Mouse (Mus musculus) cerebellum, adult 18-20 months (tissue): ENCODE results near the gene Tyw1.

Experiments used
- DNase-seq, 2 experiments: peaks; one replicate each; pipeline ENCODE4 v3.0.0; 2021

Gene Tyw1

GRCm38 (mm10) chr5:130264433-130265005 is 9.1 kb downstream of the Tyw1 start:
- no peak for DNase-seq

- peak; percentile 28 to 47 for DNase-seq
These were observed 11.2 kb downstream of the Tyw1 start for GRCm38 (mm10) chr5:130266651-130267050.

- DNase-seq: peak; percentile 40 to 49
These were observed 11.9 kb downstream of the Tyw1 start for GRCm38 (mm10) chr5:130267316-130267715.

- no peak for DNase-seq
These were observed 13.6 kb downstream of the Tyw1 start for GRCm38 (mm10) chr5:130268976-130269375.

GRCm38 (mm10) chr5:130272344-130272743 is 16.9 kb downstream of the Tyw1 start:
- no peak for DNase-seq

GRCm38 (mm10) chr5:130273046-130273445 is 17.6 kb downstream of the Tyw1 start:
- DNase-seq: no peak

GRCm38 (mm10) chr5:130275509-130275908 is 20.1 kb downstream of the Tyw1 start:
- peak; percentile 67 to 74 for DNase-seq

- DNase-seq: no peak
These were observed 22.6 kb downstream of the Tyw1 start for GRCm38 (mm10) chr5:130278011-130278472.

GRCm38 (mm10) chr5:130283079-130283732 is 27.8 kb downstream of the Tyw1 start:
- DNase-seq: no peak

GRCm38 (mm10) chr5:130288106-130288505 is 32.7 kb downstream of the Tyw1 start:
- DNase-seq: no peak

GRCm38 (mm10) chr5:130290242-130290641 is 34.8 kb downstream of the Tyw1 start:
- no peak for DNase-seq

- peak; percentile 66 to 76 for DNase-seq
These were observed 35.4 kb downstream of the Tyw1 start for GRCm38 (mm10) chr5:130290775-130291174.

- no peak for DNase-seq
These were observed 37.6 kb downstream of the Tyw1 start for GRCm38 (mm10) chr5:130292976-130293375.

- DNase-seq: no peak
These were observed 38.5 kb downstream of the Tyw1 start for GRCm38 (mm10) chr5:130293941-130294340.

GRCm38 (mm10) chr5:130294598-130294997 is 39.2 kb downstream of the Tyw1 start:
- no peak for DNase-seq

- no peak for DNase-seq
These were observed 40.7 kb downstream of the Tyw1 start for GRCm38 (mm10) chr5:130296071-130296470.

GRCm38 (mm10) chr5:130298831-130299460 is 43.5 kb downstream of the Tyw1 start:
- DNase-seq: no peak

GRCm38 (mm10) chr5:130299526-130299925 is 44.1 kb downstream of the Tyw1 start:
- DNase-seq: no peak

GRCm38 (mm10) chr5:130303611-130304010 is 48.2 kb downstream of the Tyw1 start:
- DNase-seq: no peak

GRCm38 (mm10) chr5:130307921-130308320 is 52.5 kb downstream of the Tyw1 start:
- no peak for DNase-seq

GRCm38 (mm10) chr5:130310077-130310476 is 54.7 kb downstream of the Tyw1 start:
- DNase-seq: no peak

GRCm38 (mm10) chr5:130310827-130311226 is 55.4 kb downstream of the Tyw1 start:
- DNase-seq: no peak

GRCm38 (mm10) chr5:130313488-130313887 is 58.1 kb downstream of the Tyw1 start:
- no peak for DNase-seq

GRCm38 (mm10) chr5:130314926-130315325 is 59.5 kb downstream of the Tyw1 start:
- no peak for DNase-seq
